Mouse (Mus musculus) embryonic facial prominence, embryonic 10.5 days (tissue): ENCODE measurements around the gene Aplp2. TPM values are rescaled to one million over a fixed set of nuclear protein-coding genes. Genes with fewer than 3 reads are reported as not detected.
A peak's percentile ranks its signal among the peaks of the same experiment; 100 is the strongest.
"Not testable (repeated sequence)": the region's sequence is repeated elsewhere in the genome, so short reads cannot be mapped to it uniquely, and the experiment has no call there.

Source experiments
- DNase-seq: peaks from one replicate; pipeline ENCODE4 v3.0.0-alpha.2; 2017; ENCODE audit warnings: low spot score
- H3K27ac ChIP-seq: fragments of 300-500 bp; sonication (generic); replicated peaks from 2 replicates; pipeline ENCODE4 v1.5.1; 2016; ENCODE audit warnings: mild to moderate bottlenecking
- H3K27me3 ChIP-seq: fragments of 300-500 bp; sonication (generic); replicated peaks from 2 replicates; pipeline ENCODE4 v1.6.1; 2016; ENCODE audit warnings: low read depth, mild to moderate bottlenecking; ENCODE audit not compliant: poor library complexity, severe bottlenecking
- H3K36me3 ChIP-seq: fragments of 300-500 bp; sonication (generic); replicated peaks from 2 replicates; pipeline ENCODE4 v1.6.1; 2016; ENCODE audit warnings: mild to moderate bottlenecking, moderate library complexity
- H3K4me1 ChIP-seq: fragments of 300-500 bp; sonication (generic); 2 replicates; pipeline ENCODE4 v1.6.1; 2016
- H3K4me3 ChIP-seq: fragments of 300-500 bp; sonication (generic); 2 replicates; pipeline ENCODE4 v1.5.1; 2016; ENCODE audit warnings: mild to moderate bottlenecking, moderate library complexity
- H3K9me3 ChIP-seq: fragments of 300-500 bp; sonication (generic); 2 replicates; pipeline ENCODE4 v1.6.1; 2016; ENCODE audit warnings: mild to moderate bottlenecking
- WGBS: fragments of 180-500 bp; shearing (Covaris S2); methylation state at CpG from one replicate; pipeline ENCODE4 v1.1.7; 2016; 5-methylcytosine and 5-hydroxymethylcytosine counted together
- polyA plus RNA-seq: library from polyadenylated mRNA; unstranded; fragments of >200 nt; fragmentation: Nextera tagmentation; extraction: Ambion mirVana; gene quantifications from 2 replicates; pipeline ENCODE4 v1.2.1, GENCODE M21; 2016

Aplp2 gene
- polyA plus RNA-seq, 1 experiment from 2014 or later: 201 TPM

GRCm38 (mm10) chr9:31165505-31165904 is 46.1 kb downstream of the Aplp2 start:
- H3K4me1 ChIP-seq, H3K27ac ChIP-seq, H3K27me3 ChIP-seq, H3K9me3 ChIP-seq, H3K4me3 ChIP-seq, DNase-seq: not testable (repeated sequence)
- WGBS: 91% methylated on average over 3 of the region's 3 CpGs
- H3K36me3 ChIP-seq: peaks cover 96% of the 10 kb centered on the region

GRCm38 (mm10) chr9:31163327-31163726 is 48.3 kb downstream of the Aplp2 start:
- H3K27ac ChIP-seq: no peak overlapping the region
- peaks cover 99% of the 10 kb centered on the region for H3K36me3 ChIP-seq
- H3K27me3 ChIP-seq: no peaks in the 10 kb centered on the region
- 96% methylated on average over 1 of the region's 1 CpGs for WGBS
- H3K4me3 ChIP-seq: no peak overlapping the region
- no peaks in the 10 kb centered on the region for H3K4me1 ChIP-seq
- DNase-seq: no peak
- no peaks in the 10 kb centered on the region for H3K9me3 ChIP-seq

- no peaks in the 10 kb centered on the region for H3K27me3 ChIP-seq
- H3K4me3 ChIP-seq: no peak overlapping the region
- peaks cover 99% of the 10 kb centered on the region for H3K36me3 ChIP-seq
- H3K4me1 ChIP-seq: no peaks in the 10 kb centered on the region
- no peak overlapping the region for H3K27ac ChIP-seq
- 93% methylated on average over 1 of the region's 1 CpGs for WGBS
- DNase-seq: no peak
- H3K9me3 ChIP-seq: no peaks in the 10 kb centered on the region
Observed at GRCm38 (mm10) chr9:31162911-31163310, 48.7 kb downstream of the Aplp2 start.

- no peaks in the 10 kb centered on the region for H3K9me3 ChIP-seq
- H3K36me3 ChIP-seq: peaks cover 100% of the 10 kb centered on the region
- no peaks in the 10 kb centered on the region for H3K27me3 ChIP-seq
- no peak overlapping the region for H3K4me3 ChIP-seq
- H3K4me1 ChIP-seq: no peaks in the 10 kb centered on the region
- no peak overlapping the region for H3K27ac ChIP-seq
- DNase-seq: peak; percentile 27
- WGBS: 85% methylated on average over 4 of the region's 4 CpGs
Observed at GRCm38 (mm10) chr9:31159910-31160309, 51.7 kb downstream of the Aplp2 start.

- 89% methylated on average over 8 of the region's 8 CpGs for WGBS
- H3K4me3 ChIP-seq: no peak overlapping the region
- peaks cover 100% of the 10 kb centered on the region for H3K36me3 ChIP-seq
- H3K27ac ChIP-seq: no peak overlapping the region
- H3K4me1 ChIP-seq: no peaks in the 10 kb centered on the region
- H3K27me3 ChIP-seq: no peaks in the 10 kb centered on the region
- DNase-seq: no peak
- H3K9me3 ChIP-seq: no peaks in the 10 kb centered on the region
Observed at GRCm38 (mm10) chr9:31156594-31156993, 55.0 kb downstream of the Aplp2 start.

GRCm38 (mm10) chr9:31151050-31151449 is 60.6 kb downstream of the Aplp2 start:
- Histone ChIP-seq H3K27ac (no peak overlapping the region), H3K4me1 (no peaks in the 10 kb centered on the region; the same call in 1 of the 2 replicates), H3K4me3 (no peak overlapping the region), H3K36me3 (peaks cover 91% of the 10 kb centered on the region), H3K27me3 (no peaks in the 10 kb centered on the region), H3K9me3 (no peaks in the 10 kb centered on the region)
- DNase-seq: no peak
- 86% methylated on average over 2 of the region's 2 CpGs for WGBS

- Histone ChIP-seq H3K9me3 (no peaks in the 10 kb centered on the region), H3K36me3 (peaks cover 68% of the 10 kb centered on the region), H3K27ac (no peak overlapping the region), H3K27me3 (no peaks in the 10 kb centered on the region), H3K4me3 (no peak overlapping the region), H3K4me1 (no peaks in the 10 kb centered on the region; the same call in 1 of the 2 replicates)
- no peak for DNase-seq
- WGBS: 82% methylated on average over 7 of the region's 7 CpGs
Observed at GRCm38 (mm10) chr9:31148135-31148534, 63.5 kb downstream of the Aplp2 start.

GRCm38 (mm10) chr9:31145272-31145925 is 66.2 kb downstream of the Aplp2 start:
- no peak for DNase-seq
- Histone ChIP-seq H3K36me3 (peaks cover 41% of the 10 kb centered on the region), H3K27me3 (no peaks in the 10 kb centered on the region), H3K9me3 (no peaks in the 10 kb centered on the region), H3K27ac (no peak overlapping the region), H3K4me1 (no peaks in the 10 kb centered on the region; the same call in 1 of the 2 replicates), H3K4me3 (no peak overlapping the region)
- WGBS: 86% methylated on average over 7 of the region's 7 CpGs

- H3K27ac ChIP-seq: no peak overlapping the region
- no peak overlapping the region for H3K4me3 ChIP-seq
- no peaks in the 10 kb centered on the region for H3K27me3 ChIP-seq
- WGBS: 84% methylated on average over 1 of the region's 1 CpGs
- no peaks in the 10 kb centered on the region for H3K4me1 ChIP-seq
- DNase-seq: no peak
- H3K9me3 ChIP-seq: no peaks in the 10 kb centered on the region
- H3K36me3 ChIP-seq: peaks cover 16% of the 10 kb centered on the region
Observed at GRCm38 (mm10) chr9:31142924-31143323, 68.7 kb downstream of the Aplp2 start.

- DNase-seq: no peak
- WGBS: 83% methylated on average over 5 of the region's 5 CpGs
- peaks cover 75% of the 10 kb centered on the region for H3K27me3 ChIP-seq
Observed at GRCm38 (mm10) chr9:31133131-31133530, 78.5 kb downstream of the Aplp2 start.

GRCm38 (mm10) chr9:31131205-31131968 is 80.2 kb downstream of the Aplp2 start, which contains the start of gene St14:
Gene St14 (minus strand): TSS chr9:31131853.
- peak within 1 kb of the TSS; percentile 75 for H3K27ac ChIP-seq
- peaks cover 79% of the 10 kb centered on the region for H3K27me3 ChIP-seq
- peak; percentile 72 for DNase-seq
- under 1% methylated on average over 74 of the region's 74 CpGs for WGBS
- peaks cover 20% of the 10 kb centered on the region for H3K4me1 ChIP-seq
- H3K9me3 ChIP-seq: no peaks in the 10 kb centered on the region
- peak within 1 kb of the TSS; percentile 59 for H3K4me3 ChIP-seq
- H3K36me3 ChIP-seq: no peaks in the 10 kb centered on the region

More at GRCm38 (mm10) chr9:31133131-31133530, 78.5 kb downstream of the Aplp2 start:
- no peaks in the 10 kb centered on the region for H3K36me3 ChIP-seq
- H3K9me3 ChIP-seq: no peaks in the 10 kb centered on the region
- peaks cover 20% of the 10 kb centered on the region for H3K4me1 ChIP-seq
- H3K27ac ChIP-seq: no peak overlapping the region
- no peak overlapping the region for H3K4me3 ChIP-seq

- DNase-seq: peak; percentile 38
- Histone ChIP-seq H3K36me3 (no peaks in the 10 kb centered on the region), H3K27me3 (peaks cover 79% of the 10 kb centered on the region), H3K4me3 (peak overlapping the region; percentile 59), H3K27ac (peak overlapping the region; percentile 75; the same call in 1 of the 2 replicates), H3K4me1 (peaks cover 20% of the 10 kb centered on the region), H3K9me3 (no peaks in the 10 kb centered on the region)
- WGBS: 10% methylated on average over 26 of the region's 26 CpGs
Observed at GRCm38 (mm10) chr9:31130357-31131204, 81.0 kb downstream of the Aplp2 start.
